Mouse (Mus musculus) embryo, embryonic 11.5 days (tissue): ENCODE results near the gene A4galt.

Source experiments
- DNase-seq: peaks from one replicate; pipeline ENCODE4 v3.0.0-alpha.2; 2012; ENCODE audit warnings: low read depth, low spot score

The A4galt gene

DNA sequence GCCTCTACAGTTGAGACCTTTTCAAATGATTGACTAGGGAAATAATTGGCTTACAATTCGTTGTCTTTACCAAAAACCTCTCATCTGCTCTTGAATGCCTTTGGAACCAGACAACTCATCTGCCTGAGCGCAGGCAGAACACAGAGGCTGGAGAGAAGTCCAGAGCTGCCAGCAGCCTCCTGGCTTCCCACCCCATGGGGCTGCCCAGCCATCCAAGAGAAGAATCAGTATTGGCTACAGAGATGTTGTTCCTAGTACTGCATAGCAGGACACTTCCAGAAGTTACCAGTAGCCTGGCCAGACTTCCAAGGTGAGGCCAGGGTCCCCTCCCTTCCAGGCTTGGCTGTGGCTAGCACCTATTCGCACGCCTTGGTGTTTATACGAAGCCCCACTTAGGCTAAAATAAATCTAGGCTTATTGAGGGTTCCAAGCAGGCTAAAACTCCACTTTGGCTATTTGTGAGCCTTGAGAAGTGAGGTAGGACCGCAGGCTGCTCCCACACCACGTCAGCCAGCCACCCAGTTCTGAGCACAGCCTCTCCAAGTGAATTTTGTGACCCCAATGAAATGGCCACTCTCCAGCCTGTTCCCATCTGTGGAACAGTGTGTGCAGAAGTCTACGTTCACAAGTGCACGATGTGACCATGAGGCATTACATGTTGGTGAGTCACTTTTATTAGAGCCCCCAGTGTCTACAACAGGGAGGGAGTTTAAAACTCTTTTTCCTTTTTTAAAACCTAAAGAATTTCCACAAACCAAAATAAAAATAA, 25.3 kb downstream of the A4galt start:
- DNase-seq = no peak

DNA sequence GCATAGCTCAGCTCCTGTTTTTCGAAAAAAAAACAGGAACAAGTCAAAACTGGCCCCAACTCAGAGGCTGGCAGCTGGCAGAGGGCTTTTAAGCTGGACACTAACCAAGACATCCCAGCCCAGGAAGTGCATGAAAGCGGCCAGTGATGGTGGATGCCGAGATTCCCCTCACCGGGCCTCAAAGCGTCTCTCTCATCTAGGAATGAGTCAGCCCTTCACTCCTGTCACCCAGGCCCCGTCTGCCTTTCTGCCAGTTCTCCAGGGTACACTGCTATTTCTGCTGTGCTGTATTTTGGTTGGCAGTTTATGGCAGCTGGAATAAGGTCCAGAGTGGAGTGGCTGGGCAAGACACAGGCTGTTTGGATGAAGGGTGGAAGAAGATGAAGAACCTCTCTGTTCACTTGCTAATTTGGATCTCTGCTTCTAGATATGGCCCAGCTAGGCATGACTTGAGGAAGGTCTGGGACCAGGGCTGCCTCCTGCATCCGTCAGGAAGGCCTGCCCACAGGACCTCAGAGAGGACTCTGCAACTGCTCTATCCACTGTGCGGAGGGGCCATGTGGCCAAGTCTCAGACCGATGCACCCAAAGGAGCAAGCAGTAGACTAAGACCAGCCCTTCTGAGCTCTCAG, 27.3 kb downstream of the A4galt start:
- DNase-seq = no peak

DNA sequence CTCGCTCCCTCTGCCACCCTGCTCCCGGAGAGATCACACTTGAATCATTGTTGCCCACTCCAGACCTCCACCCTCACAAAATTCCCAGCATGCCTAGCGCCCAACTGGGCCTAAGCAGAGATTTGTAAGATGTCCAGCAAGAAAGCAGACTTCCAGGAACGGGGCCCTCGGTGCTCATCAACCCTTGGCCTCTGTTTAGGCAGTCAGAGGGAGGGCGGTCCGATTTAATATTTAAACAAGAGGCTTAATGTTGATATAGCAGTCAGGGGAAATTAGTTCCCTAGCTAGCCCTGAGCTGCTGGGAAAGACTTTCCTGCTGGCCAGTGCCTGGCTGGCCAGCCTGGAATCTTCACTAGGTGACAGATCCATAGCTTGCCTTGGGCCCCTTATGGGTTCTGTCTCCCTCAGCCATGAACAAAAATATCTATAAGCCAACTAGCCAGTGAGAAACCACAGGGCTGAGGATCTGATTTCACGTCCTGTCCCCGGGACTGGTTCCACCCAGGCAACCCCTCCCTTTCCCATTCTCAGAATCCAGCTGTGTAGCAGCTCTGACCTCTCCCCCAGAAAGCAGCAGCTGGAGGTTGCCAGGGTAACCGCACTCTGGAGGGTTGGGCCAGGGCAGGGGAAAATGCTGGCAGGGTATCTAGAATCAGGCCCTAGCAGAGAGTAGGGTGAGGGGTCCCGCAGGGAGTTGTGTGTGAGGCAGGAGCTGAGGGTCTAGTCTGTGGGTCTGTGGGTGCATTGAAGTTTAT, 28.2 kb downstream of the A4galt start:
- peak; percentile 70 for DNase-seq

DNA sequence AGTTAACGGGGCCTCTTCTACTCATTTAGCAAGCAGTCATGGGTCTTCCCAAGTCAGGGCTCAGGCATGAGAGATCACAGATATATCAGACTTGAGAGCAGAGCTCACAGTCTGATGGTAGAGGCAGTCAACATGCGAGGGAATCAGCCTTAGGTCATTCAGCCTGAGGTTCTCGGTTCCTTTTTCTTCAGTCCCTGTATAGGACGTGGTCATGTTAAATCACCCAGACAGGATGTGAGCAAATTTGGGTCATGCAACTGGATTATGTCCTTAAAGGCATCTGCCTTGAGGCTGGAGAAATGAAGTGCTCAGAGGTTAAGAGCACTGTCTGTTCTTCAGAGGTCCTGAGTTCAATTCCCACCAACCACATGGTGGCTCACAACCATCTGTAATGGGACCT, 29.9 kb downstream of the A4galt start:
- DNase-seq = no peak

DNA sequence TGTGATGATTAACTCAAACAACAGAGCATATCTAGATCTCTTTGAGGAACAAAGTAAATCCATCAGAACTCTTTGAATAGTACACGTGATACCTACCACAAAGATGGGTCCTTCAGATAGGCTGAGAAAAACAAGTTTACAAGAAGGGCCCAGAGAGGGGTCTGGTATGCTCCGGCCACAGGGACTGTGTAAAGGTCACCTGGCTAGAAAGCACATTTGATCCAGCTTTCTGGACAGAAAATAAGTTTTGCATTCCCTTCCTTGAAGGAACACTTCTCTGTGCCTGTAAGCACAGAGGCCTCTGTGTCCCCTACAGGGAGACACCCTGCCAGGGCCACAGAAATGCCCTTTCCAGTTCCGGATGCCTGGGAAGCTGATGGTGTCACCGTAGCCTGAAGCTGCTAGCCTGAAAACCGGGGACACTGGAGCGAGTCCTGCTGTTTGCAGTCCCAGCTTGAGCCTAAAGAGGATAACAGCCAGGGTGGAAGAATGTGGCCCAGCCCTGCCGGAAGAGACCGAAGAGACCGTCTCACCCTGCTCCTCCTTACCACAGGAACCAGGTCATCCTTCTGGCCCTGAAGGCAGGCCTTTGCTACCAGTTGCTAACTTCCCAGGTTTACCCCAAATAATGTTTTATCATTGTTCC, 31.1 kb downstream of the A4galt start:
- no peak for DNase-seq

DNA sequence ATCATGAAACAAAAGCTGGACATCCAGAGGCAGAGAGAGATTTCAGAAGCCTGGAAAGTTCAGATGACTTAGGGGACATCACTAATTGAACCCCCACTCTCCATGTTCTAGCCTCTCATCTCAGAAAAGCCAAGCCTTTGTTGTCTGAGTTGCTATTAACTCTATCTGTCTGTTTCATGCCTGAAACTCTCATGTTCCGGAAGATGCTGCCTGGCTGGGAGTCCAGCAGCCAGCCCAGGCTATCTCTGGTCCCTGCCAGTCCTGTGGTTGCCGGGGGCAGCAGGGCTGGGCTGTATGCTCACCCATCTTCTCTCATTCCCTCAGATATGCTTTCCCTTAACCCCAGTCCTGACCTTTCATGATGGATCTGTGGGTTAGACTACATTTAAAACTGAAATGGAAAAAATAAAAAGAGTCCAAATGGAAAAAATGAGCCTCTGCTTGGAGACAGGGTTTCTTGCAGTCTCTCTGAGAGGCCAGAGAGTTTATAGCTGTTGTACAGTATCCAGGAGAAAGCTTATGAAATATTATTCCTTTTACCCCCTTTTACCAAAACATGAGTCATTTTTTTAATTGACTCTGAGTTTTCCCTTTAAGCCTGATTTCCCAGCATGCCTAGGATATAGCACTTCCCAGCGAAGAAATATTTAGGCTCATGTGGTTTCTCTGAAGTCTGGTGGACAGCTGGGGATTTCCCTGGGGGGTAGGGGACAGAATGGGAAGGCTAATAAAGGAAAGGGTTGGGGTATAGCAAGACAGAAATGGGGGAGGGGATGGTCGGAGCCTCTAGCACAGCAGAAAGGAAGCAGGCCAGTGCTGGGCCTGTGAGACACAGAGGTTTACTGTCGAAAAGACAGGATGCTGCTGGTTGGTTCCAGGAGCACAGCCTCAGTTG, 36.0 kb downstream of the A4galt start:
- DNase-seq = no peak

DNA sequence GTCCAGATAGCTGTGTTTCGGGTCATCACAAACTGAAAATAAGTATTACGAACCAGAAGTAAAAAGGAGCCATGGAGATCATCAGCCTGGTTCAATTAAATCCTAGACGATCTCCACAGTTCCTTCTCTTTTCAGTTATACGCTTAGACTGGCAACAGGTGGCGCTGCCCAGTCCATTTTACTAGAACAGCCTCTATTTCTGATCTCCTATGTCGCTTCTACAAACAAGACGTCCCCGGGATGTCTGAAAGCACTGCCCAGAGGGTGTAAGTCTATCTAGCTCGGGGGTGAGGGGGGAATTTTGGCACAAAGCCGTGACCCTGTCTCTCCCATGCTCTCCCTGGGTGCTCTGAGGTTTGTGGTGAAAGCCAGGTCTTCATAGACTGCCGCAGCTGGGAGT, 41.3 kb downstream of the A4galt start:
- no peak for DNase-seq

DNA sequence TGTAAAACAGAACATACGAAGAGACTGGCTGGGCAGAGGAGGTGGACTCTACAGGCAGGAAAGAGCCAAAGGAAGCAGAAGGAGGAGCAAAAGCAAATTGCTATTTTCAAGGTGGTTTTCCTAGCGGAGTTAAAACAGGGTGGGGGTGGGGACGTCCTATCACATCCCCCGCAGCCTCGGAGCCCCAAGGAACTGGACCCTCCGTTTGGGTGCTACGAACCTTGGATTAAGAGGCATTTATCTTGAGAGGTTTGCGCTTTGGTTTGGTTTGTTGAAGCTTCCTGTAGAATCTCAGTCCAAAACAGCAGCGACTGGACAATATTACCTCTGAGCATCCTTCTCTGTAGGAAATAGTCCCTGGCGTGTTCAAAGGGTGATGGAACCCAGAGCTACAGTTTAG, 41.9 kb downstream of the A4galt start:
- no peak for DNase-seq

DNA sequence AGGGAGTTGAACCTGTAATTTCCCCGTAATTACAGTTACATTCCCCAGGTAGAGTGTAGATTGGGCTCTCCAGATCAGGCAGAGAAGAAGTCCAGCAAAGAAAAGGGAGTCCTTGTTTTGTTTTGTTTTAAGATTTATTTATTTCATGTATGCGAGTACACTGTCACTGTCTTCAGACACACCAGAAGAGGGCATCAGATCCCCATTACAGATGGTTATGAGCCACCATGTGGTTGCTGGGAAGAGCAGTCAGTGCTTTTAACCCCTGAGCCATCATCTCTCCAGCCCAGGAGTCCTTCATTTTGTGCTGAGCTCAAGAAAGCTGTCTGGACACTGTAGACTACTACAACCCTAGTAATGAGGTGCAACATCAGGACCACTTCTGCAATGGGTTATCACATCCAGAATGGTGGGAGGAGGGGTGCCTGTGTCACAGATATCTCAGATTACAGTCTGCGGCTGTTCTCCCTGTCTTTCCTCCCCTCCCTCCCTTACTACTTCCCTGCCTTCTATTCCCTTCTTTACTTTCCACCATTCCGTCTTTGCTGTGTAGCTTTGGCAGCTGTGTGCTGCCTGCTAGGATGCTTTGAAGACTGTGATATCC, 42.4 kb downstream of the A4galt start:
- DNase-seq = no peak

DNA sequence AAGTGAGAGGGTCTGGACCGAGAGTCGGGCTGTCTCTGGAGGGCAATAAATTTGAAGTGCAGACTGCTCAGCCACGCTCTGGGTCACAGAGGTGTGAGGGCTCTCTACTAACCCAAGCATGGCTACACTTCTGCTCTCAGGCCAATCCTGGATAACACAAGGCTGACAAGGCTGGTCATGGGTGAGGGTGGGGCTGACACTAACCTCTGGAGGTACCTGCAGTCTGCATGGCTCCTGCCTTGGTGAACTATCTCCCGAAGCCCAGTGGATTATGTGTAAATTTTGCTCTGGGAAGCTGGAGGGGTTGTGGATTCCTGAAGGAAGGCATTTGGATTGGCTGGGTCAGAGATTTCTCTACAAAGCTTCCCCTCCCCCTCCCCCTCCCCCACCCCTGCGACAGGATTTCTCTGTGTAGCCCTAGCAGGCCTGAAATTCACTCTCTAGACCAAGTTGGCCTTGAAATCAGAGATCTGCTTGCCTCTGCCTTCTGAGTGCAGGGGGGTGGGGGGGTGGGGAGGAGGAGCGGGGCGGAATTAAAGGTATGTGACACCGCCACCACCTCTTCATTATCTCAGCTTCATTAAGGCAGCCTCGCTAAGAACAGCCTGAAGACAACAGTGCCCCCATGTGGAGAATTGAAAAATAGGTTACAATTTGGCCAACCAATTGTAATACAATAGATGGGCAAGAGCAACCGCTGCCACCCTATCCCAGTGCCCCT, 46.7 kb downstream of the A4galt start:
- no peak for DNase-seq

DNA sequence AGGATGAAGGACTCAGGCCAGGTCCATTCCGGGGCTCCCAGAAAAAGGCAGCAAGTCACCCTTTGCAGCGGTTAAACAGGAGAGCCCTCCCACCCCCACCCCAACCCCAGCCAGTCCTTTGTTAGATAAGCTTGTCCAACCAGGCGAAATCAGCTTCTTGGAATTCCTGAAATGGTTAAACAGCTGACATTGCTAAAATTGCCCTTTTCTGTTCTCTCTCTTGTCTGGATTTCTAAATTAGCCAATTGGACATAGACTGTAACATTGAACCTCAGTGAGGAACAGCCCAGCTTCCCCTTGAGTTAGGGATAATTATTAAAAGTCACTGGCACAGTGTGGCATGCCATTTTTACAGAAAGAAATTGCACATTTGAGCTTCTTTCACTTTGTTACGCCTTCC, 49.2 kb downstream of the A4galt start:
- DNase-seq = no peak

DNA sequence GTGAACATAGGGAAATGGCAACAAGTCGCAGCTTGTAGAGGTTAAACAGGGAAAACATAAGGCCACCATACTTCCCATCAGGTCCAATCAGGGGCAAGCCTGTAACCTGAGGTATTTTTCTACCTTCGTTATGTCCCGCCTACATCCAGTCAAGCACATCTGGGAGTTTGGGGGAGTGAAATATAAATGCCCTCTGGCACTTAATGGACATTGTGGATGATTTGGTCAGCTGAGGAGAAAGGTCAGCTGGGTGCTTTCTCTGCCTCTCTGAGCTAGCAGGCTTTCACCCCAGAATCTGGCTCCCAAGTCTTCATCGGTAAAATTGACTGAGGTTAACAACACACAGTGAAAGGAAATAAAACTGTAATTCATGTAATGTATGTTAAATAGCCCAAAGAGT, 58.2 kb downstream of the A4galt start:
- DNase-seq = no peak

DNA sequence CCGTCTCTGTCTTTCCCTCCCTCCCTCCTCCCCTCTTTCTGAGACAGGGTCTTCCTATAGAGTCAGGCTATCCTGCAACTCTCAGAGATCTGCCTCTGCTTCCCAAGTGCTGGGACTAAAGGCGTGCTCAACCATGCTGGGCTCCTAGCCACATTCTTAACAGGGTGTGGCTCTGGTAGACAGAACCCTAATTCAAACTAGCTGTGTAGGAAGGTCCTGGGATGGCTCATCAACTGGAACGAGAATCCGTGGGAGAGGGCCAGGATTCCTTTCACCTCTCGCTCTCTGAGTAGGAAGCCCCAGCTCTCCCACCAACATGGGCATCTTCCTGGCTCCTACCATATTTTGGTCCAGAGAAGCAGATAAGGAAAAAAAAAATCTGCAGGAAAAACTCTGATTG, 69.2 kb downstream of the A4galt start:
- DNase-seq = no peak

DNA sequence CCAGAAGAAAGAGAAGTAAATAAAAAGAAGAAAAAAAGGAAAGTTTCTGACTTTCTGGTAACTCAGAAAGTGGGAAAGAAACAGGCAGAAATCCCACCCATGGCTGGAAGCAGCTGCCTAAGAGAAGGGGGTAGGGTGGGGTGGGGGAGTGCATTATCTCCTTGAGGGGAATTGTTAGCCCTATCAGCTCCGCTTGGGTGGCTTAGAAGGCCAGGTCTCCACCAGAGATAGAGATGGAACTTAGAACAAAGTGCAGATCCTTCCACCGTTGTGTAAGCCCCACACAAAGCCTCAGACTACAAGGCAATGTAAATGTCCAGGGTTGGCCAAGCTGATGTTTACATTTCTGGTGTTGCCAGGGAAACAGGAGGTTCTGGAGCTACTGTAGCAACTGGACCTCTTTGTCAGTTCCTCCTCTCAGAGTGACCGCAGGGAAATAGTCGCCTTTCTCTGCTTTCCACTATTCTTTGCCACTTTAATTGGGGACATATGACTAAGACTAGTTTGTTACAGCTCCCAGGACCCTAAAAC, 69.7 kb downstream of the A4galt start:
- DNase-seq = no peak

DNA sequence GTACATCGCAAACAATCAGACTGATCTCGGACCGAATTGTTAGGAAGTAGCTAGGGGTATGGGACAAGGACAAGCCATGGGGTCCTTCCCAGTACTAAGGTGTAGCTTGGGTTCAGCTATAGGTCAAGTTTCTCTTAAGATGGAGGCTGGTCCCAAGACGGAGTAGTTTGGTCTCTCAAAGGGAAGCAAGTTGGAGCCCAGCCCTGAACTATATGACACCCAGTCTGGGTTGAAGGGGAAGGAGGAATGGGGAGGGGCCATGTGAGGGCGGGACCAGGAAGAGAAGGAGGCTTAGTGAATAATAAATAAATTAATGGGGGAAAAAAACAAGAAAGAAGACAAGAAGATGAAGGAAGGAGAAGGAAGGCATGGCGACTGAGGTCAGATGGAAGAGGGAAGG, 71.6 kb downstream of the A4galt start:
- DNase-seq = no peak
